Mouse (Mus musculus) NIH3T3 (cell line): ENCODE data around the gene Tmprss9.

Experiments
- DNase-seq: peaks from one replicate; pipeline ENCODE4 v3.0.0-alpha.2; 2012; ENCODE audit warnings: low read depth

Gene Tmprss9

DNA sequence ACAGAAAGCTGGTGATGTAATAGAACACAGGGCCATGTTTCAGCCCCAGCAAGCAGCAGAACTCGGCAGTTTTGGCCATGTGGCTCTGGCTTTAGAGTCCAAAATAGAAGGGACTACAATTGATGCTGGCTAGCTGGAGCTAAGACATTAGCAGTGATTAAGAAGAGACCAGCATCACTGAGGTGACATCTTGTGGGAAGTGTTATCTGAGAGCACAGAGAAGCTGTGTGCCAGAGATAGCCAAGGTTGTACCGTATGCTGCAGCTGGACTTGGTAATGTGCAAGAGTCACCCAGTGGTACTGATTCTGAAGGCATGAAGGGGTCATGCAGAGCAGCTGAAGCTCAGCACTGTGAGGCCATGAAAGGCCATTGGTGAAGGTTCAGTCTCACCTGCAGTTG lies 43.6 kb downstream of the Tmprss9 start:
- DNase-seq, result no peak

DNA sequence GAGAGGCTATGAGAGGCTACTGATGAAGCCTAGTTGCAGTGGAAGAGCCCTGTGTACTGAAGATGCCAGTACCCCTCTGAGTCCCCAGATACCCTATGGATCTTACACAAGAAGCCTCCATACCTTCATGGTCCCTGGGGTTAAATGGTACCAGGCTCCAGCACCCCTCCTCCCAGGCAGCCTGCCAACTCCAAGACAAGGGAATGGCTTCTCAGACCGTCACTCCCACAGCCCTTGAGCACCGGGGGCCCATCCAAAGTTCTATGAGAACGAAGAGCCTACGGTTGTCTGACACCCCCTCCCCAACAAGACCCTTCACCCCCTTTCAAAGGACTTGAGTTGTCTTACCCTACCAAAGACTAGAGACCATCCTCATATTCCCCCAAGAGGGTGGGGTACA lies 44.1 kb downstream of the Tmprss9 start:
- no peak for DNase-seq

DNA sequence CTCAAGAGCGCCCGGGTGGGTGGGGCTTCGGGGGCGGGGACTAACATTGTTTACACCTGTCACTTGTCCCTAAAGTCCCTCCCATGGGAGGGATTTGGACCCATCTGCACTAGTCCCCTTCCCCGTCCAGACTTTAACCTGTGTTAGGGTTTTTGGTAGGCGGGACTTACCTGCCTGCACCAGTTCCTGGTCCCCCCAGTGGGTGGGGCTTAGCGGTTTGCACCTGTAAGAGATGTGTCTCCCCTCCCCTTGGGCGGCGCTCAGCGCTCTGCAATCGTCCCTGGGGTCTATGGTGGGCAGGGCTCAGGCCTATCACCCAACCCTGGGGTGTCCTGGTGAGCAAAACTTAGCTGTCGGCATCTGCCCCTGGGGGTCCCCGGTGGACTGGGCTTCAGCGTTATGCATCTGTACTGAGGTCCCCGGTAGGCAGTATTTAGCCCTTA lies 45.7 kb downstream of the Tmprss9 start:
- no peak for DNase-seq

DNA sequence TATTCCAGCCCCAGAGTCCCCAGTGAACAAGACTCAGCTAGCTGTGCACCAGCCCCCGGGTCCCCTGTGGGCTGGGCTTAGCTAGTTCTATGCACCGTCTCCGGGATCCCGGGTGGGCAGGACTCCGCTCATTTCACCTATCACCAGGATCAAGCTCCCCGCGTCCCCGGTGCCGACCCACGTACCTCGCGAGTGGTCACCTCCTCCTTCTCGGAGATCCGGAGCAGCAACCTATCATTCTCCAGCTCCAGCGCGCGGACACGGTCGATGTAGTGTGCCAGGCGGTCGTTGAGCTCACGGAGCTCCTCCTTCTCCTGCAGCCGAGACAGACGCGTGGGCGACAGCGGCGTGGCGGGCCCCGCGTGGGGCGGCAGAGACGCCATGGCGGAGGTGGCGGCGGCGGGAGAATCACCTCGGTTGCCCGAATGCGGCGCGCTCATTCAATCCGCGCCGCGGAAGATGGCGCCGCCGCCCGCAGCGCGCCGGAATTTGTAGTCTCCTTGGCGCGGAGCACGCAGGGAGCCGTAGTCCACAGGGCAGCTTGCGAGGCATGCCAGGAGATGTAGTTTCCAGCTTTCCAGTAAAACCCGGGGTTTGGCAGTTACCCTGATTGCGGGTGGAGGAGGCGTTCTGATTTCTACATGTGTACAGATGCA lies 46.3 kb downstream of the Tmprss9 start, which contains the start of gene Lmnb2:
Lmnb2 (minus strand) TSS at position 467 of the 656 bp plus-strand sequence.
- peak; percentile 88 for DNase-seq

DNA sequence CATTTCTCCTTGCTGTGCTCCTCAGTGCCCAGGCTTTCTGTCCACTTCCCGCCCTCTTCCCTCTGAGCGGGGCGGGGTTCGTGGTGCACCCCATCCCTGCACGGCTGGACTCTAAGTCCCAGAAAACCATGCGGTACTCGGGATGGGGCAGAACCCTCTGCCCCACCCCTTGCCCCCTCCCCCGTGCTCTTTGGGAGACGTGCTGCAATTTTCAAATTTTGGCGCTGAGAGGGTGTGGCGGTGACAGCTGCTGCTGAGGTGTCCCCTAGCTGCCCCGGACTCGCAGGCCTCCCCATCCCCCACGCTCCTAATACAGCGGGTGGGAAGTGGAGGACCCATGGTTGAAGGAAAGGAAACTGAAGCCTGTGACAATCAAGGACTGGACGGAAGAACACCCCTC lies 50.3 kb downstream of the Tmprss9 start:
- no peak for DNase-seq

DNA sequence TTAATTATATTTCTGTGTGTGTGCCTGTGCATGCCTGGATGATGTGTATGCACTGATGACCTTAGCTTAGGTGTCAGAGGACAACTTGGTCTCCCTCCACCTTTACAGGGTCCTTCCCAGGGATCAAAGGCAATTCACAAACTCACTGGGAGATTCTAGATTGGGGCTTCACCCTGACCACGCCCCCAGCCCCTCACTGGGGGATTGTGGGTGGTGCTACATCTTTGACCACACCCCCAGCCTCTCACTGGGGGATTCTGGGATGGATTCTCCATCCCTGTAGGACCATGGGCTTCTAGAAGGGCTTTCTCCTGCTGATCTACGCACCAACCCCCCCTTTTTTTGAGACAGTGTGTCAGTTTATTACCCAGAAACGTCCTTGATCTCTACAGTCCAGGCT lies 53.8 kb downstream of the Tmprss9 start:
- DNase-seq, result no peak

DNA sequence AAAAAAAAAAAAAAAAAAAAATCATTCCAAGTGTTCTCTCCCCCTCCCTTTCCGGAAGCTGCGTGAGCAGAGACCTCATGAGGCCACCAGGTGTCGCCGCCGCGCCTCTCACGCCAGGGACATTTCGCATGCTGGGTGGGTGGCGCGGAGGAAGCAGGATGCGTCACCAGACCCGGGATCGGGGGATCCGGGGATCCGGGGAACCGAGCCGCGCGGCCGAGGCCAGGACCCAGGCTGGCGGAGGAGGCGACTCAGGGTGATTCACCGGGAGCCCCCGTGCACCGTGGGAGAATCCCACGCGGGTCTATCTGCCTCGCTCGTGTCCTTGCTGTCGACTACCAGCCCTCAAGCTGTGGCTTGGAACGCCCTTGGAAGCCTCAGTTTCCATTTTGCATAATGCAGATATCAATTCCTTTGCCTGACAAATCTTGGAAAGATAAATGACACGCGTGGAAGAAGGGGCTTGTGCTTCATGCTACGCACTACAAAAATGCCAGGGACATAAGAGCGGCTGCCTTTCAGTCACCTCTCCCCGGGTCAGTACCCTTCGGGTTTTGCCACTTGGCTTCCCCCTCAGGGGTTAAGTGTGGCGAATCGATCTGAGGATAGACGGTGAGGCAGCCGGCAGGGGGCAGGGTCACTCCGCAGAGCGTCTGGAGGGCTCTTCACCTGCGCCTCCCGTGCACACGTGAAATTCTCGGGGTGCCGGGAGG lies 57.1 kb downstream of the Tmprss9 start:
- peak; percentile 96 for DNase-seq

DNA sequence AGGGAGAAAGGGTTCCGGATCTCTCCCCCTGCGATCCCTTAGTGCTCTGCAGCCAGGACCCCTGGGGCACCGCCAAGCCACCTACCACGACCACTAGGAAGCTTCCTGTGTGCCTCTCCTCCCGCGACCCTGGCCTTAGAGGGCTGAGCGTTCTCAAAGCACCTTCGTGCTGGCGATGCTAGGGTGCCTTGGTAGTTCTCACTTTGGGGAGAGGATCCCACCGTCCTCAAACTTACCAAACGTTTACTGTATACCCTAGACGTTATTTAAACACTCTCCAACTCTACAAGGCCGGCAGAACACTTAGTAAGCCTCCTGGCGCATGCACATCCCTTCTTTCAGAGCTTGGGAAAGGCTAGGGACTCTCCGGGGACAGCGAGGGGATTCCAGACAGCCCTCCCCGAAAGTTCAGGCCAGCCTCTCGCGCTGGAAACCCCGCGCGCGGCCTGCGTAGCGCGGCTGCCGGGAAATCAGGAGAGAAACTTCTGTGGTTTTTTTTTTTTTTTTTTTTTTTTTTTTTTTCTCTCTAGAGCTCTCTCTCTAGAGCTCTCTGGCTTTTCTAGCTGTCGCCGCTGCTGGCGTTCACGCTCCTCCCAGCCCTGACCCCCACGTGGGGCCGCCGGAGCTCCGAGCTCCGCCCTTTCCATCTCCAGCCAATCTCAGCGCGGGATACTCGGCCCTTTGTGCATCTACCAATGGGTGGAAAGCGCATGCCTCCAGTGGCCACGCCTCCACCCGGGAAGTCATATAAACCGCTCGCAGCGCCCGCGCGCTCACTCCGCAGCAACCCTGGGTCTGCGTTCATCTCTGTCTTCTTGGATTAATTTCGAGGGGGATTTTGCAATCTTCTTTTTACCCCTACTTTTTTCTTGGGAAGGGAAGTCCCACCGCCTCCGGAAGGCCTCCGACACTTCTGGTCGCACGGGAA lies 57.9 kb downstream of the Tmprss9 start, which contains the start of gene Gadd45b:
Gadd45b (plus strand) TSS at position 775 of the 928 bp plus-strand sequence.
- DNase-seq, result peak; percentile 100

DNA sequence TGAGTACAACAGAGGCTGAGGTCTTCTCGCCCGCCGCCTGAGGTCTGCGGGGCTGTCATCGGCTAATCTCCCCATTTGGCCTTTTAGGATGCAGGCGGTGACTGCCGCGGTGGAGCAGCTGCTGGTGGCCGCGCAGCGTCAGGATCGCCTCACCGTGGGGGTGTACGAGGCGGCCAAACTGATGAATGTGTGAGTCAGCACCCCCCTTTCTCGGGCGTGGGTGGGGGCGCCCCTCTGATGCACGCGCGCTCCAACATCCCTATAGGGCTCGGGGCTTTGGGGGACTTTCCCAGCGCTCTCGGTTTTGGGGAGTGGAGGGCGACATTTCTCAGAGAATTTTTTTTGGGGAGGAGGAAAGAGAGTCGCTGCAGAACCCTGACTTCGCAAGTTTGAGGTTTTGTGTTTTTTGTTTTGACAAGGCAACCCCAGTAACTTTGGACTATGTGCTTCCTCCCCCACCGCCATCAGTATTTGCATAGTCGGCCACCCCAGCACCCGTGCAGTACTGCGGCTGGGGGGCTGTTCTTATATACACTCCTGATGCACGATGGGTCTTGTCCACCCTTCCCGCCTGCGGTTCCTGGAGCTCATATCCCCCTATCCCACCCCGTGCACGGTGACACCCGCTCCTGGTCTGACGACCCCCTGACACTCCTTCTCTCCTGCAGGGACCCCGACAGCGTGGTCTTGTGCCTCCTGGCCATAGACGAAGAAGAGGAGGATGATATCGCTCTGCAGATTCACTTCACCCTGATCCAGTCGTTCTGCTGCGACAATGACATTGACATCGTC lies 58.9 kb downstream of the Tmprss9 start:
- DNase-seq, result peak; percentile 78

DNA sequence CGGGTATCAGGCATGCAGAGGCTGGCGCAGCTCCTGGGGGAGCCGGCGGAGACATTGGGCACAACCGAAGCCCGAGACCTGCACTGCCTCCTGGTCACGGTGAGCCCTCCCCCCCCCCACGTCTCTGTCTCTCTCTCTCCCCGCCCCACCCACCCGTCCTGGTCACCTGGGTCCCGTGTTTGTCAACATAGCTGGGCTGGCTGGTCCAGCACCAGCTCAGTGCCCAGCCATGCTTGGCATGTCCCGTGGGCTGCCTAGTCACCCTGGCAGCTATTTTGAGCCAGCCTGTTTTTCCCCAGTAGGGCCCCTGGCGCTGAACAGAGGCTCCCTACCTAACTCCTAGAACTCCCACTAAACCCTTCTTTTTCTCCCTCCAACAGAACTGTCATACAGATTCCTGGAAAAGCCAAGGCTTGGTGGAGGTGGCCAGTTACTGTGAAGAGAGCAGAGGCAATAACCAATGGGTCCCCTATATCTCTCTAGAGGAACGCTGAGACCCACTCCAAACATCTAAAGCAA lies 59.6 kb downstream of the Tmprss9 start:
- peak; percentile 68 for DNase-seq

DNA sequence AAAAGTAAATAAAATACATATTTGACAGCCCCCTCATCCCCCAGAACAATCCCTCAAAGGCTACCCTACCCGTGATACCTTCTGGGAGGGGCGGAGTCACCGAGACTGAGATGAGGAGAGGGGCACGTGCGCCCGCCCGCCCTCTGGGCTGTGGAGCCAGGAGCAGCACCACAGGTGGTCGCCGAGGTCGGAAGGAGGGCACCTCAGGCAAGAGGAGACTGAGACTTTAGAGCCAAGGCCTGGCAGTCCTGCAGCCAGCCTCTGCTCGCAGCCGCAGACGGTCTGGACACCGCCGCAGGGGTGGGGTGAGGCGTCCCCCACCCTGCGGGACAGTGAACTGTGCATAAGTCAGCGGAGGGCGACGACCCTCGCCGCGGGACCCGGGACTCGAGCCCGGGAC lies 60.0 kb downstream of the Tmprss9 start:
- DNase-seq, result peak; percentile 56

DNA sequence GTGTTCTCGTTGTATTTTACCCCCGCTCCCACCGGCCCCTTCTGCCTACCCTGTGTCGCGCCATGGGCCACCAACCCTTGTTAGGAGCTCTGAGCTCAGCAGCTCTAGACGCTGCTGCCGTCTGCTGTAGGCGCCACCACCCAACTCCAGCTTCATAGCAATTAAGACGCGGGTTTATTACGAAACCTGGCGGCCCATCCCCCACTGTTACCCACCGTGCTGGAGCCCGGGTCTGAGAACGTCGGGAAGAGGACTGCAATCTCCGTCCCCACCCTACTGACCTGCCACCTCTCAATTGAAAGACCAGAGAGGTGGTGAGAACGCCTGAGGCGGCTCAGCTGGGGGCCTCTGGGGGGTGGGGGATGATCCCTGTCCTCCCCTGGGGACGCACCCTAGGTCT lies 60.6 kb downstream of the Tmprss9 start:
- DNase-seq, result peak; percentile 82

DNA sequence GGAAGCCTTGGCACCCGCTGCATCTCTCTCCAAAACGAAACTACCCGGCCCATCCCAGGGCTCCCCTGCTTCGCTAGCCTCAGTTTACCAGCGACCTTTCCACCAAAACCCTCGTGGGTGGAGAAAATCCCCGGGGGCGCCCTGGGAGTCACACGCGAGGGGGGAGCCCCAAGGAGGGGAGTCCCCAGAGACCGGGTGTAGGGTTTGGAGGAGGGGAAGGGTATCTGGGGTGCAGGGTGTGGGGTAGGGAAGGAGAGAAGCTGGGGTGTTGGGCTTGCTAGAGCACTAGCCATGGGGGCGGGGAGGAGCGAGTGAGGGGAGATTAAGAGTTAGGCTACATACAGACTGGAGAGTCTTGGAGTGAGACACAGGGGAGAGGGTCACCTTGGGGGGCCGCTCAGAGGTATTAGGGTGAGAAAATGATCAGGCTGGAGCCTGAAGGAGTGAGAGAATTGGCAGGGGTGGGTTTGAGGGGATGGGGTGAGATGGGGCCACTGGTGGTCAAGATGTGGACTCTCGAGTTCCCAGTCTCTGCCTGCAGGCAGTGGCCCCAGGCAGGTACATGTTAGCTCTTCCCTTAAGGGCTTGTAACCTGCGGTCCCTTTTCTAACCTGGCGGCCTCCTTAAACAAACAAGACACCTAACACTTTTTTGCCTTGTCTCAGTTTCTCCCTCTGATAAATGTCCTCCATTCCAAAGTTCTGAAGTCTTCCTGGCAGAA lies 61.2 kb downstream of the Tmprss9 start:
- DNase-seq, result peak; percentile 58

DNA sequence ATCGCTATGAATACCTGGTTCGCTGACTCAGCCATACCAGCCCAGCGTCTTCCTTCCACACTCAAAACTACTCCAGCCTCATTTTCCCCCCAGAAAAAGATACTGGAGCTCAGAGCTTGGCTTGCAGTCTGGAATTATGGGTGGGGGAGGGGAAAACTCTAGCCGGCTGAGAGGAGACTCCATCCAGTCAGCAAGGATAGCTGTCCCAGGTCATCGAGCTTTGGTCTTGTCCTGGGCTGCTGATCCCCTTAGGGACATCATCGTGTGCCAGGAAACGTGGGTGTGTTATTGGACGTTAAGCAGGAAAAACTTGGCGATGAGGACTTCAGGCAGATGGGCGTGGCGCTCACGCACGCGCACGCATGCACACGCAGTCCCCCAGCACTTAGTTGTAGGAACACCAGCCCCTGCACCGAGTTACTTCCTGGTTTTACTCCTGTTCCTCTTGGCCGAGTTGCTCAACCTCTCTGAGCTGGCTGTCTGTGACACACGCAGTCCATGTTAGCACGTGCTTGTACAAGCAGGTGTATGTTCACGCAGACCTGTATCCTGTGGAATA lies 61.9 kb downstream of the Tmprss9 start:
- peak; percentile 74 for DNase-seq

DNA sequence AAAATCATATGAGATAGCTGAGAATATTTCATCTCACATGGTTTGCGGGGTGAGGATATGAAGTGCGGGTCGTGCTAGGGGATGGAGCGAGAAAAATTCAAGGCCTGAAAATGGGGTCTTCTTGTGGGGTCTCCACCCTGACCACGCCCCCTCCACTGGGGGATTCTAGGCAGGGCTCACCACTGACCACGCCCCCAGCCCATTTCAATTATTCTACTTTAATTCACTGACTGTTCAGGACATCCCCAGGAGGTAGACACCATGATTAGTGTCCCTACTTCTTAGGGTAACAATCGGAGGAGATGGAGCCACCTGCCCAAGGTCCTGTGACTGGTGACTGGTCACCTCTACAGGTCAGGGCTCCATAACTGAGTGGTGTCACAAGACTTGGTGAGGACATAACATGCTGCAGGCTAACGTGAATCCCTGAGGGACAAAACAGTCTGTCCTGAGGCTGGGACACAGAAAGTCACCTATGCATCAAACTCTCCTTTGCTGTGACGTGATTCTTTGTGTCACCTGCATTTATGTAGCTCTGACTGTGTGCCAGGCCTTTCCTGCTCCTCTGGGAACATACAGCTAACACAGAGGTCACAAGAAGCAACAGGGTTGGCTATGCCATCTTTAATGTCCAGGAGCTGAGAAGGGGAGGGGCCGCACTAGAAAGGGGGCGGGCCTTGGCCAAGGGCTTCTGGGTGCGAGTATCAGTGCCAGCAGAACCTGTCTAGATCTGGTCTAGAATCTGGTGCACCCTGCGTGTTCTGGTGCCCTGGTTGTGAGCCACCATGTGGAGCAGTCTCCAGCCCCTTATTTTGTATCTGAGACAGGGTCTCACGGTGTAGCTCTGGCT lies 62.7 kb downstream of the Tmprss9 start:
- DNase-seq, result no peak

DNA sequence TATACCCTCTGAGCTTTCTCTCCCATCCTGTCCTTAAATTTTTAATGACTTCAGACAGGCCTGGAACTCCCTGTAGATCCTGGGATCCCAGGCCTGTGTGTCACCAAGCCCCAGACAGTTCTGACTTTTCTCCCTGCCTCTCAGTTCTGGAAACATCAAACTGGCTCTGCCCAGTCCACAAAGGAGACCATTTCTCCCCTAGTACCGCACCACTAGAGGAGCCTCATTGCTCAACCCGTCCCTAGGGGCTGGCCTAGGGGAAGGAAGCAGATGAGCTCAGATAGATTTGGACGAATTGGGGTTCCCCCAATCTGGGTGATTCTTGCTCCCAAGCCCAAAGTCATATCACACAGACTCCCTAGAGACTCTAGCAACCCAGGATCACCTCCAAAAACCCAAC lies 63.6 kb downstream of the Tmprss9 start:
- DNase-seq, result peak; percentile 90

DNA sequence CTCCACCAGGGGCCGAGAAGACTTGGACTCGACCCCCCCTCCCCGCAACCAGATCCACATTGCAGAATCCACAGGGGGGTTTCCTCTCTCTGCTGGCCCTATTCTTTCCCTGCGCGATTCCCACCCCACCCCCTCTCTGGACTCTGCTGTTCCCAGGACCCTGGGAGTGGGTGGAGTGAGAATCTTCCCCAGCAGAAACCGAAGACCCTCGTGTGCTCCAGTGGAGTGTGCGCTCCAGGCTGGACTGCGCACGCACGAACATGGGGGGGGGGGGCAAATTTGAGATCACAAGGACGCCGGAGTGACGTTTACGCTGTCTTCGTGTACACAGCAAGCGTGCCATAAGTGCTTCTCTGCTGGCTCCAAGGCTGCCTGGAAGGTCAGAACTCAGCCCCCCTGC lies 64.0 kb downstream of the Tmprss9 start:
- DNase-seq, result no peak

DNA sequence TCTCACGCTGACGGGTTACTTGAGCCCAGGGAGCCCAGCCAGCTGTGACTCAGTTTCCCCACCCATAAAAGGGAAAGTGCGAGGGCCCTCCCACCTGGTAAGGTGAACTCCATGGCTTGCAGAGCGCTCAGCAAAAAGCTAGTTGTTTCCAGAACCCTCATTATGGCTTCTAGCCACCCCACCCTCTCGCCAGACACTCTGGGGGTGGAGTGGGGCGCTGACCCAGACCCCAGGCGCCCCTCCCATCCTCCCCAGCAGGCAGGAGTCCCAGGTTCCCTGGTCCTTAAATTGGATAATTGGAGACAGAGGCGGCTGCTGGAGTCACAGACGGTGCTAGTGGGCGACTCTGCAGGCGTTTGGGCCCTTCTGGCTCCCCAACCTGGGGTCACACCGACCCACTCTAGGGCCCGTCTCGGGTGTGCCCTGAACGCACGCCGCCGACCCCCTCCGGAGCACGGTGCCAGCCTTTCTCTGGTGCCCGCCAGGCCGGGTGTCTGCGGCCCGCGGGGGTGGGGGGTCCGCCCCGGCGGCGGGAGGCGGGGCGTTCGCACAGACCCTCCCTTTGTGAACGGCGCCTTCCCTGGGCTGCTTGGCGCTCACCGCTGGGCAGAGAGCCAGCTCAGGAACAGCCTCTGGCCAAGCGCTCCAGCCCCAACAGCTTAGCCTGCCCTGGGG lies 64.6 kb downstream of the Tmprss9 start:
- DNase-seq, result peak; percentile 94

DNA sequence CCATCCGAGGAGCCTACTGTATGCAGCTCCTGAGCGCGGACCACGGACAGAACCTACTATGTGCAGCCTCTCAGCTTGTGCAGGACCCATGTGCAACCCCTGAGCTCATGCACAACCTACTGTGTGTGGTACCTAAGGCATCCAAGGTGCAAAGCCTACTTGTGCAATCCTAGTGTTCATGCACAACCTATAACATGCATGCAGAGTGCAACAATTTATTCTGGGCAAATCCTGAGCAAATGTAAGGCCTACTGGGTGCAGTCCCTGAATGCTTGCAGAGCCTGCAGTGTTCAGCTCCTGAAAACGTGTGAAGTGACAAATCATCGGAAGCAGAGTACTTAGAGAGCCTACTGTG lies 65.1 kb downstream of the Tmprss9 start:
- no peak for DNase-seq
